Mouse (Mus musculus) cortical plate, adult 2 months (tissue): ENCODE measurements around the gene Prdm2. TPM values are rescaled to one million over a fixed set of nuclear protein-coding genes. Genes with fewer than 3 reads are reported as not detected.

Experiments
- H3K27ac ChIP-seq: fragments of 200-500 bp; 2 replicates; pipeline ENCODE4 v1.5.1; 2012; ENCODE audit warnings: low read length, control low read depth, inconsistent platforms; ENCODE audit not compliant: insufficient read depth
- H3K4me1 ChIP-seq: fragments of 200-500 bp; 2 replicates; pipeline ENCODE4 v1.6.1; 2011; ENCODE audit warnings: low read length; ENCODE audit not compliant: control insufficient read depth, insufficient read depth
- H3K4me3 ChIP-seq: fragments of 200-500 bp; 2 replicates; pipeline ENCODE4 v1.5.1; 2011; ENCODE audit warnings: mild to moderate bottlenecking, low read length, control low read depth; ENCODE audit not compliant: insufficient read depth
- CTCF ChIP-seq: fragments of 200-500 bp; IDR thresholded peaks from 2 replicates; pipeline ENCODE4 v1.5.1; 2011; ENCODE audit warnings: mild to moderate bottlenecking, control low read depth, low read length; ENCODE audit not compliant: insufficient read depth; ENCODE audit errors: extremely low read depth
- POLR2A ChIP-seq: fragments of 200-500 bp; IDR thresholded peaks from 2 replicates; pipeline ENCODE4 v1.6.1; 2011; ENCODE audit warnings: mild to moderate bottlenecking, low read length, control low read depth; ENCODE audit not compliant: insufficient read depth; ENCODE audit errors: extremely low read depth
- polyA plus RNA-seq: library from polyadenylated mRNA; depleted of rRNA; stranded (reverse); fragments of >200 nt; gene quantifications from 2 replicates; pipeline ENCODE4 v1.2.3, GENCODE M21; 2012

Prdm2 gene
- polyA plus RNA-seq, 1 experiment: 18.4 TPM

DNA sequence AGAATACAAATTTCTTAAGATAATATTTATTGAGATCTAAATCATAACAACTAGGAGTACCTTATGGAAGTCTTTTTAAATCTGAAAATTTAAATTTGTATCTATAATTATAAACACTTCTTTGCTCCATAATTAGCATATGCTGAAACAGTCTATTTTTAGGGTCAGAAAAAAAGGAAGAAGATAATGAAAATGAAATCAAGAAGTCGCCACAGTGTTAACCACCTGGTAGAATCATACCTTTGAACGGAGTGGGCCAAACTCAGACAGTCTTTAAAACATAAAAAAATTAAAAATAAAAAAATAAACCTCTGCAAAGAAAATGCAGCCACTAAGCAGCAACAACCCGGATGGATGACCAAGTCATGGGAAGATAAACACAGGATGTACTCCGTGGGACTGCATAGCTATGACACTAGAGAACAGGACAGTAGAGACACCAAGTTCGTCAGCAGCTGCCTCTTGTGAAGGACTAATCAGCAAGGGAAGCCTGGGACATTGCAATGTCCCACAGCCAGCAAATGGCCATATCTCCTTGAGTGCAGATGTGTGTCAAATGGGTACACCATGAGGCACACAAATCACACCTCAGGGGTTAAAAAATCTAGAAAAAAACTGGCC is 24.1 kb downstream of the Prdm2 start:
- Histone ChIP-seq H3K27ac (no peak overlapping the region), H3K4me3 (no peak overlapping the region), H3K4me1 (peaks cover 6% of the 10 kb centered on the region)
- TF ChIP-seq POLR2A: no peak
- TF ChIP-seq CTCF: no peak

DNA sequence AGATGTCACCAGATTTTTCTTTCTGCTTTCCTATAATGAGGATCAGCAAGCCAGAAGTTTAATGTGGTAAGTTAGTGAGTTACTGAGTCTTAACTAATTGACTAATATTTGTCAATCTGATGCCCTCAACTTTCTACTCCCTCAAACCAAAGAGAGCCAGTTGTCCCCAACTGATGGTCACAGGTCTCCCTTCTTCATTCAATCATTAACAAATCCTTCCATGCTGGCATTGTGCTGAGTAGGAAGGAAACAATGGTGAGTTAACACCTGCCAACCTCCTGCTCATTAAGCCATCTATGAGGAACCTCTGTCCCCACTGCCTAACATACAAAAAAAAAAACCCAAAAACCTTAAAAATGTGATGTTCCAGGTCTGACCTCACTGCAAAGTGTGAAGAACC is 26.7 kb downstream of the Prdm2 start:
- Histone ChIP-seq H3K4me3 (no peak overlapping the region), H3K4me1 (peaks cover 4% of the 10 kb centered on the region)
- TF ChIP-seq CTCF (no peak), POLR2A (no peak)

DNA sequence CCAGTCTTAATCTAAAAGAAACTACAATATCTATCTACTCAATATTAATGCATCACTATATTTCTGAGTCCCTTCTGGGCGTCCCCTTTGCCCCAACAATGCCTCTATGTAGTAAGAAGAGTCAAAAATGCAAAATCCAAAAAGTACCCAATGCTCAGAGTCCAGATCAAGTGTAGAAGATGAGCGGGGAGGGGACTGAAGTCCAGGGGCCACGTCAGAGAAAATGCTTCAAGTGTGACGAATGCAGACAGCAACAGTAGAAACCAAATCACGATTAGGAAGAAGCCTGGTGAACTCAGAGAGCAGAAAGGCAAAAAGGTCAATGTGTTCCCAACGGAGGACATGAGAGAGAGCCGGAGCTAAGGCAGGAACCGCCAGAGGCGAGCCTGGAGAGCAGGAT is 27.3 kb downstream of the Prdm2 start:
- Histone ChIP-seq H3K4me3 (no peak overlapping the region), H3K4me1 (peaks cover 4% of the 10 kb centered on the region), H3K27ac (no peak overlapping the region)
- no peak for TF ChIP-seq CTCF
- TF ChIP-seq POLR2A: no peak

More for the DNA sequence above, 26.7 kb downstream of the Prdm2 start:
- H3K27ac ChIP-seq: no peak overlapping the region

DNA sequence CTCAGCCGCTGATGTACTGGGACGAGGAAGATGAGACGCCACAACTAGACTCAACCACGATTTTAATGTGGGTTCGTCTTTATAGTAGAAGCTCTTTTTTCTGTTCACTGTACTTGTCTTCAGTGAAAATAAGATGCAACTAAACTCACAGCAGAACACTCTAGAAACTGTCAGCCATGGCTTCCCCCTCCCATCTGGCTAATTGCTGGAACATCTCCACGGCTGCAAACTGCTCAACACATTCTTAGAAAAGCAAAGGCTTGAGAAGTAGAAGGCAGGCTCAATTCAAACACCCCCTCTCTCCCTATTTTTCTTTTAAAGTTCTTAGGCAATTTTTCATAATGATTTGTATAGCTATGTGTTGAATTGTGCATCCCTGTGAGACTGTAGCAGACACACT is 29.7 kb downstream of the Prdm2 start:
- H3K27ac ChIP-seq: no peak overlapping the region
- peaks cover 4% of the 10 kb centered on the region for H3K4me1 ChIP-seq
- TF ChIP-seq CTCF (no peak), POLR2A (no peak)
- no peak overlapping the region for H3K4me3 ChIP-seq

DNA sequence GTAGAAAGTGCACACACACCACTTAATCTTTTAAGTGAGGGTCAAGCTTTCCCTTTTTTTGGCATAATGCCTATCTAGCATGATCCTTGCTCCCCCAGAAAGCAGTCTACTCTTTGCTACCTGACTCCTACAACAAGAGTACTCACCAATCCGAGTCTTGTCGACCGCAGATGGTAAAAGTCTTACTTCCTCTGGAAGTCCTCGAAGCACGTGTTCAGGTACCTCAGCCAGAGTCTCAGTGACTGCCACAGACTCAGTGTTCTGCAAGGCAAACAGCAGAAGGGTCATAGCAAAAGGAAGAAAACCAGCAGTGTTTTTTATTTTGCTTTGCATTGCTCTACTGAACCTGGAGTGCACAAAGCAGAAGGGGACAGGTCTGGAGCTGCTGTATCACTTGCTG is 32.1 kb downstream of the Prdm2 start:
- no peak overlapping the region for H3K4me3 ChIP-seq
- TF ChIP-seq CTCF (no peak), POLR2A (no peak)
- H3K27ac ChIP-seq: no peak overlapping the region
- peaks cover 2% of the 10 kb centered on the region for H3K4me1 ChIP-seq

DNA sequence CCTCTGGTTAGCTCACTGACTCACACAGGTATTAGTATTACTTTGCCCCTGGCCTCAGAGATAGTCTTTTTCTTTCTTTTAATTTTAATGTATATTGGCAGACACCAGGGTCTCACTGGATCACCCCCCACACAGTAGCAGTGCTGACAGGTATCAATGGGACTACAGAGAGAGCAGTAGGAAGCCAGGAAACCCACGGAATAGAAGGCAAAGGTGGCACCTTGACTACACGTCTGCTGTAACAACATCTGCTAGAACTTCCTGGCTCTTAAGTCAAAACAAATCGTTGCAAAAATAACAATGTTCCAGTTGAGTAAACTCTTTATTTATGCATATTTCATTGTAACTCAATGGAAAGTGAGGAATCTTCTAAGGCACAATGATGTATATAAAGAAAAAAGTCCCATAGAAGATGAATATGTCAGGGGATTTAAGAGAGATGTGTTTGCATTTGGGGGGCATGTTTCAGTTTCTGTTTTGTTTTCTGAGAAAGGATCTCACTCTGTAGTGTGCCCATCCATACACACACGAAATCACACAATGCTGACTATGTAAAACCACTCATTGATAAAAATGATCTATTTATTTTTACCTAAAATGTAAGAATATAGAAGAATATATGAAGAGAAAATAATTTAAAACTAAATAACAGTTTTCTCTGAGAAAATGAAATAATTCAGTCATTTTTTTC is 41.0 kb downstream of the Prdm2 start:
- TF ChIP-seq CTCF (no peak), POLR2A (no peak)
- H3K4me1 ChIP-seq: 0 out of 2 replicates have a peak, but pooled peaks cover 3% of the 10 kb centered on the region
- H3K4me3 ChIP-seq: no peak overlapping the region
- H3K27ac ChIP-seq: no peak overlapping the region

DNA sequence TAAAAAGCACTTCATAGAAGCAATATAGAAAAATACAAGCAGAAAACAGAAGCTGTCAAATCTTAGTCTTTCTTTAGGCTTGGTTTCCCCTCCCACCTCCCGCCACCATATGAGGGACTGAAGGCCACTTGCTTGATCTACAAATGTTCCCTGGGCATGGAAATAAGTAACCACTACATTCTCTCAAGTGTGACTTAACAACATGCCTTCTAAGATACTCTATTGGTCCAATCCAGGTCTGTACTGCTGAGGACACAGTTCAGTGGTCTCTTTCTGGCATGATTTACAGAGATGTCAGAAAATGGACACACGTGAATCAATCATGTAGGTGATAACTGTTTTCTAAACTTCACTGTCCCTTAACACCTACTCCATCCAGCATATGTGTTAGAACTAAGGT is 42.5 kb downstream of the Prdm2 start:
- TF ChIP-seq CTCF (no peak), POLR2A (no peak)
- Histone ChIP-seq H3K4me3 (no peak overlapping the region), H3K4me1 (0 out of 2 replicates have a peak, but pooled peaks cover 2% of the 10 kb centered on the region), H3K27ac (no peak overlapping the region)

DNA sequence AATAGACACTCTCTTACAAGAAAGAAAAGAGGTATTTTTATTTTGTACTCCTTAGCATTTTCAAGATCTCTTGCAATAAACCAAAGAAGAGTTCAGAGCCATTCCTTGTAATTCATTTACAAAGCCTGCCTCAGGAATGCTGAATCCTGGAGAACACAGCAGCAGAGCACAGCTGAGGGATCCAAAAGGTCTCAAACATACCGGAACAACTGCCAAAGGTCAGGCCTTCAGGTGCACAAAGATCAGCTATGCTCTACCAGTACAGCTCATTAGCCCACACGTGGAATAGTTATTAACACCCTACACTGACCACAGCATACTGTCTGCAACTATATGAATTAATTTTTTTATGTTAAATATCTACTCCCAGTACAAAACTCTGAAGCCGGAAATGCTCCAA is 44.7 kb downstream of the Prdm2 start:
- H3K4me1 ChIP-seq: no peaks in the 10 kb centered on the region
- H3K27ac ChIP-seq: no peak overlapping the region
- TF ChIP-seq CTCF: no peak
- no peak for TF ChIP-seq POLR2A
- no peak overlapping the region for H3K4me3 ChIP-seq

DNA sequence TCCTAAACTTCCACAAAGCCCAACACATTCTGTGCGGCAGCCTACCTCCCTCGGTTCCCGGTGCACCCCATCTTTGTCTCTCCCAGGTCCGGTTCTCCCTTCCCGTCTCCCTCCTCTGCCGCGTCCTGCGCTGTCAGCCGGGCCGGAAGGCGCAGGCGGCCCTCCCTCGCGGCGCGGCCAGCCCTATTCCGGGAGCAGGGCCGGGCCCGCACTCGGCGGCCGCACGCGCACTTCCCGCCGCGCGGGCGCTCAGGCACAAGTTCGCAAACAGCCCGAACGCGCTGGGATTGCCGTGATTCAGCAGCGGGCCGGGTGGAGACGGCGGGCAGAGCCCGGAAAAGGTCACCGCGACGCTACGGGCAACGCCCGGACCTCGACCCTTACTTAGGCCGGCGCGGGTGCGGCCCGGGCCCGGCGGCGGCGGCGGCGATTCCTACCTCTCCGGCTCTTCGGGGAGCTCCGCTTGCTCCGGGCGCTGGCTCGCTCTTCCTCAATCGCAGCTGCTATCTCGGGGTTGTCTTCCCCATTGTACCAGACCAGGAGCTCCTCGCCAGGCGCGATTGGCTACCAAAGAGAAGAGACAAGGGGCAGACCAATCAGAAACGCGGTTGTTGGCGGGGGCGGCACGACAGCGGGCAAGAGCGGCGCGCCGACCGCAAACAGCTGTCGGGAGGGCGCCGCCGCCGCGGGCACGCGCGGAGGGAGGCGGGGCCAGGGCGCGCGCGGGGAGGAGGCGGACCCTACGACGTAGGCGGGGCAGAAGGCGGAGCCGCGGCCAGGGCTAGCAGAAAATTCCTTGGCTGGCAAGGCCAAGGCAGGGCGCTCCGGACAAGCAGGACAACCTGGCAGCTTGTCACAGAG is 50.9 kb downstream of the Prdm2 start:
- H3K27ac ChIP-seq: peak overlapping the region; percentile 92
- peak overlapping the region; percentile 88 for H3K4me3 ChIP-seq
- TF ChIP-seq POLR2A (peak; percentile 96), CTCF (no peak)
- H3K4me1 ChIP-seq: peaks cover 9% of the 10 kb centered on the region
